Mouse (Mus musculus) heart, postnatal 0 days (tissue): Measurements from ENCODE around the gene Cib3.

Experiments
- CTCF ChIP-seq: IDR thresholded peaks from 2 replicates; pipeline ENCODE4 v1.5.1; 2016; ENCODE audit warnings: antibody characterized with exemption, control low read depth, low read depth
- EP300 ChIP-seq: IDR thresholded peaks from 2 replicates; pipeline ENCODE4 v1.6.1; 2016; ENCODE audit warnings: antibody characterized with exemption, low read depth

DNA sequence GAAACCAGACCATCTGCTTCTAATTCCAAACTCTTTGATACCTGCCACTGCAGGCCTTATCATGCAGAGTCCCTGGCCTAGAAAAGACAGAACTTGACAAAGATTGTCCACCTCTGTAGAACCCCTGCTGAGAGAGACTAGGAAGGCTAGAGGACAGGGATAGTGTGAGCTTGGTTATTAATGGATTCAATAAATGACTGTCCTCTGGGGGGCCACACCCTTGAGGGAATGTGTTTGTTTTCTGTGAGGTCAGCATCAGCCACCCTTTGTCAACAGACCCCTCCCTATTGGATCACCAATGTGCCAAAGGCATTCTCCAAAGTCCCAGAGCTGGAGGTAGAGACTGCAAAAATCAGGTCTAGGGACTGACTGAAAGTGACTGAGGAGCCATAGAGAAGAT lies 20.6 kb downstream of the Cib3 start:
- TF ChIP-seq EP300 = no peak
- no peak for TF ChIP-seq CTCF
